Mouse (Mus musculus): ENCODE measurements at regions not wholly inside any gene's neighbourhood (a gene's known extent, or its start where the extent isn't known, plus 50 kb on each side); places are given as distances from the start of the nearest gene placed in this dataset.
"Not testable (repeated sequence)": the region's sequence is repeated elsewhere in the genome, so short reads cannot be mapped to it uniquely, and the experiment has no call there.

- no peak for DNase-seq (ENCODE audit: low spot score in 2 of 2)
Observed at GRCm38 (mm10) chr10:85242701-85243100, 57.8 kb upstream of the Cry1 start.

GRCm38 (mm10) chr10:85243556-85243955 lies 58.7 kb upstream of the Cry1 start:
- no peak for DNase-seq (ENCODE audit: low spot score in 2 of 2)

GRCm38 (mm10) chr10:85265746-85266145 lies 80.9 kb upstream of the Cry1 start:
- peak in 1 of 2 experiments; percentile 4 for DNase-seq (ENCODE audit: low spot score in 2 of 2)

GRCm38 (mm10) chr10:85266148-85266547 lies 81.3 kb upstream of the Cry1 start:
- no peak for DNase-seq (ENCODE audit: low spot score in 2 of 2)

GRCm38 (mm10) chr10:85266796-85267195 lies 81.9 kb upstream of the Cry1 start:
- DNase-seq (ENCODE audit: low spot score in 2 of 2), result no peak

GRCm38 (mm10) chr10:85270209-85270608 lies 85.3 kb upstream of the Cry1 start:
- DNase-seq (ENCODE audit: low spot score in 2 of 2), result no peak

- DNase-seq (ENCODE audit: low spot score in 2 of 2), result no peak
Observed at GRCm38 (mm10) chr10:85276793-85277192, 91.9 kb upstream of the Cry1 start.

- DNase-seq (ENCODE audit: low spot score in 2 of 2), result no peak
Observed at GRCm38 (mm10) chr10:85291733-85292476, 94.7 kb upstream of the Btbd11 start.

- DNase-seq (ENCODE audit: low spot score in 2 of 2), result no peak
Observed at GRCm38 (mm10) chr10:85292477-85292855, 94.1 kb upstream of the Btbd11 start.

GRCm38 (mm10) chr10:85293071-85293783 lies 93.4 kb upstream of the Btbd11 start:
- peak in 1 of 2 experiments; percentile 2 for DNase-seq (ENCODE audit: low spot score in 2 of 2)

- no peak for DNase-seq (ENCODE audit: low spot score in 2 of 2)
Observed at GRCm38 (mm10) chr10:85295133-85295887, 91.3 kb upstream of the Btbd11 start.

GRCm38 (mm10) chr10:85311781-85312180 lies 74.8 kb upstream of the Btbd11 start:
- no peak for DNase-seq (ENCODE audit: low spot score in 2 of 2)

GRCm38 (mm10) chr10:85313331-85313730 lies 73.3 kb upstream of the Btbd11 start:
- DNase-seq (ENCODE audit: low spot score in 2 of 2), result not testable (repeated sequence)

GRCm38 (mm10) chr10:85320971-85321370 lies 65.6 kb upstream of the Btbd11 start:
- no peak for DNase-seq (ENCODE audit: low spot score in 2 of 2)

GRCm38 (mm10) chr10:85322280-85322679 lies 64.3 kb upstream of the Btbd11 start:
- DNase-seq (ENCODE audit: low spot score in 2 of 2), result no peak

GRCm38 (mm10) chr10:85329382-85329781 lies 57.2 kb upstream of the Btbd11 start:
- DNase-seq (ENCODE audit: low spot score in 2 of 2), result no peak

GRCm38 (mm10) chr10:85330938-85331691 lies 55.5 kb upstream of the Btbd11 start:
- no peak for DNase-seq (ENCODE audit: low spot score in 2 of 2)

All from frontal cortex, postnatal 36 days (tissue).